21 mouse cellular contexts compared by ENCODE assay signal in genomic region chr5:124501541-124501940, GRCm38 (mm10). TPM values are rescaled to one million over a fixed set of nuclear protein-coding genes. Genes with fewer than 3 reads are reported as not detected.
"Had no signal": no experiment of that assay in that cellular context is flagged by ENCODE, and none has a peak within 500 bp of the region (broad histone marks: within the 10 kb centered on the region; RNA-seq: fewer than 3 reads in every experiment).

No protein-coding gene starts in this region.

- H3K4me3 ChIP-seq: heart, embryonic 13.5 days; heart, embryonic 15.5 days; hindbrain, embryonic 10.5 days; hindbrain, embryonic 12.5 days; intestine, embryonic 15.5 days; limb, embryonic 10.5 days; limb, embryonic 12.5 days; liver, embryonic 13.5 days; liver, embryonic 15.5 days had no signal

- DNase-seq: gastrocnemius, postnatal 25 days; heart, adult 18-20 months; heart, postnatal 14 days; heart, postnatal 4 days; kidney, adult 18-20 months; kidney, adult 8-10 months; kidney, postnatal 10 days; kidney, postnatal 25 days; kidney, postnatal 4 days; liver; liver, embryonic 13.5 days had no signal

- H3K27ac ChIP-seq: heart, embryonic 13.5 days; hindbrain, embryonic 10.5 days; hindbrain, embryonic 12.5 days; hindbrain, embryonic 14.5 days; intestine, embryonic 15.5 days; limb, embryonic 10.5 days; limb, embryonic 12.5 days; liver, embryonic 13.5 days; liver, embryonic 15.5 days had no signal

- H3K4me1 ChIP-seq: limb, embryonic 10.5 days had no signal

RNA-seq across cellular contexts. Expression of gene Rilpl1, which starts 29.6 kb away (rescaled TPM):
- total RNA-seq: granulocyte monocyte progenitor cell, adult 5-6 weeks had no signal
